Mouse (Mus musculus) myocyte (in vitro differentiated cells): ENCODE results near the gene Nars2. TPM values are rescaled to one million over a fixed set of nuclear protein-coding genes. Genes with fewer than 3 reads are reported as not detected.

Experiments
- H3K27me3 ChIP-seq: one replicate; pipeline ENCODE4 v1.6.1; 2011; ENCODE audit not compliant: control insufficient read depth, insufficient read depth, insufficient read length
- H3K36me3 ChIP-seq: one replicate; pipeline ENCODE4 v1.6.1; 2011; ENCODE audit not compliant: control insufficient read depth, insufficient read depth
- H3K4me2 ChIP-seq: one replicate; pipeline ENCODE4 v1.6.1; 2011; ENCODE audit warnings: low read depth, control low read depth
- H3K4me3 ChIP-seq: one replicate; pipeline ENCODE4 v1.5.1; 2011; ENCODE audit warnings: mild to moderate bottlenecking, control low read depth, moderate library complexity
- H3K79me2 ChIP-seq: one replicate; pipeline ENCODE4 v1.6.1; 2011; ENCODE audit not compliant: control insufficient read depth, insufficient read depth
- H3ac ChIP-seq: one replicate; pipeline ENCODE4 v1.6.1; 2011; ENCODE audit not compliant: control insufficient read depth, insufficient read length
- CEBPB ChIP-seq: IDR thresholded peaks from 2 replicates; pipeline ENCODE4 v1.6.1; 2011; ENCODE audit warnings: mild to moderate bottlenecking, moderate library complexity; ENCODE audit not compliant: poor library complexity, insufficient read depth, severe bottlenecking
- E2F4 ChIP-seq: IDR thresholded peaks from one replicate; pipeline ENCODE4 v1.6.1; 2011; ENCODE audit warnings: mild to moderate bottlenecking, control low read depth, moderate library complexity; ENCODE audit not compliant: insufficient read depth
- MAX ChIP-seq: IDR thresholded peaks from one replicate; pipeline ENCODE4 v1.6.1; 2011; ENCODE audit warnings: low read depth, mild to moderate bottlenecking, control low read depth
- MYOD1 ChIP-seq, 3 experiments: IDR thresholded peaks; one replicate each; pipeline ENCODE4 v1.6.1; 2011; ENCODE audit warnings: control low read depth in 2 of 3, low read depth in 2 of 3, mild to moderate bottlenecking in 2 of 3, moderate library complexity in 1 of 3; ENCODE audit not compliant: insufficient read length in 2 of 3, control insufficient read depth in 1 of 3
- MYOG ChIP-seq, 3 experiments: IDR thresholded peaks; one replicate each; pipeline ENCODE4 v1.6.1; 2011; ENCODE audit warnings: control low read depth in 2 of 3, low read depth in 2 of 3, mild to moderate bottlenecking in 2 of 3; ENCODE audit not compliant: insufficient read length in 2 of 3, control insufficient read depth in 1 of 3, insufficient read depth in 1 of 3
- POLR2A ChIP-seq: IDR thresholded peaks from one replicate; pipeline ENCODE4 v1.6.1; 2011; ENCODE audit warnings: low read depth, mild to moderate bottlenecking, control low read depth, moderate library complexity; ENCODE audit not compliant: insufficient read length
- POLR2AphosphoS2 ChIP-seq: IDR thresholded peaks from one replicate; pipeline ENCODE4 v1.6.1; 2011; ENCODE audit warnings: low read depth, control low read depth; ENCODE audit not compliant: insufficient read length
- REST ChIP-seq: IDR thresholded peaks from one replicate; pipeline ENCODE4 v1.6.1; 2011; ENCODE audit warnings: mild to moderate bottlenecking, control low read depth, moderate library complexity; ENCODE audit not compliant: insufficient read depth, insufficient read length
- SRF ChIP-seq: IDR thresholded peaks from one replicate; pipeline ENCODE4 v1.6.1; 2011; ENCODE audit warnings: low read depth; ENCODE audit not compliant: control insufficient read depth, insufficient read length
- TCF12 ChIP-seq: IDR thresholded peaks from one replicate; pipeline ENCODE4 v1.6.1; 2011; ENCODE audit warnings: mild to moderate bottlenecking, control low read depth; ENCODE audit not compliant: poor library complexity, insufficient read depth, severe bottlenecking
- TCF3 ChIP-seq: IDR thresholded peaks from one replicate; pipeline ENCODE4 v1.6.1; 2011; ENCODE audit warnings: low read depth, control low read depth; ENCODE audit not compliant: insufficient read length
- USF1 ChIP-seq: IDR thresholded peaks from one replicate; pipeline ENCODE4 v1.6.1; 2011; ENCODE audit warnings: low read depth, mild to moderate bottlenecking, control low read depth, moderate library complexity
- polyA plus RNA-seq: library from polyadenylated mRNA; unstranded; fragments of >200 nt; fragmentation: generic; extraction: Trizol; gene quantifications from one replicate; pipeline ENCODE4 v1.2.1, GENCODE M21; 2012; ENCODE audit warnings: missing spikeins

Nars2 gene
- polyA plus RNA-seq, 1 experiment, result 6.7 TPM

GRCm38 (mm10) chr7:97074974-97075373 lies 123.7 kb downstream of the Nars2 start:
- TF ChIP-seq POLR2A (no peak), USF1 (no peak), REST (no peak), MYOG (IDR thresholded peaks at IDR 0.05; ENCODE audit: control insufficient read depth in 1 of 3, insufficient read depth in 1 of 3, insufficient read length in 2 of 3, low read depth in 2 of 3) (no peak), E2F4 (no peak), MYOD1 (IDR thresholded peaks at IDR 0.05; ENCODE audit: control insufficient read depth in 1 of 3, insufficient read length in 2 of 3, low read depth in 2 of 3) (no peak), SRF (no peak), TCF12 (no peak), TCF3 (no peak), POLR2AphosphoS2 (no peak), CEBPB (no peak), MAX (no peak)
- H3K4me3 ChIP-seq, result no peak overlapping the region
- no peaks in the 10 kb centered on the region for H3K79me2 ChIP-seq
- H3K27me3 ChIP-seq, result no peaks in the 10 kb centered on the region
- H3K36me3 ChIP-seq, result no peaks in the 10 kb centered on the region
- no peak overlapping the region for H3ac ChIP-seq
- no peak overlapping the region for H3K4me2 ChIP-seq

GRCm38 (mm10) chr7:97076977-97077376 lies 125.7 kb downstream of the Nars2 start:
- Histone ChIP-seq H3K36me3 (no peaks in the 10 kb centered on the region), H3K4me3 (no peak overlapping the region), H3ac (no peak overlapping the region), H3K4me2 (no peak overlapping the region), H3K79me2 (no peaks in the 10 kb centered on the region), H3K27me3 (no peaks in the 10 kb centered on the region)
- no peak for TF ChIP-seq MAX
- no peak for TF ChIP-seq POLR2A
- no peak for TF ChIP-seq MYOG (IDR thresholded peaks at IDR 0.05; ENCODE audit: control insufficient read depth in 1 of 3, insufficient read depth in 1 of 3, insufficient read length in 2 of 3, low read depth in 2 of 3)
- TF ChIP-seq CEBPB, result no peak
- no peak for TF ChIP-seq TCF3
- no peak for TF ChIP-seq E2F4
- TF ChIP-seq REST, result no peak
- TF ChIP-seq POLR2AphosphoS2, result no peak
- no peak for TF ChIP-seq SRF
- no peak for TF ChIP-seq MYOD1 (IDR thresholded peaks at IDR 0.05; ENCODE audit: control insufficient read depth in 1 of 3, insufficient read length in 2 of 3, low read depth in 2 of 3)
- no peak for TF ChIP-seq TCF12
- no peak for TF ChIP-seq USF1

- Histone ChIP-seq H3K27me3 (no peaks in the 10 kb centered on the region), H3K4me3 (no peak overlapping the region), H3K79me2 (peaks cover 3% of the 10 kb centered on the region), H3ac (no peak overlapping the region), H3K4me2 (peak overlapping the region; percentile 71), H3K36me3 (no peaks in the 10 kb centered on the region)
- TF ChIP-seq MYOD1 (IDR thresholded peaks at IDR 0.05; ENCODE audit: control insufficient read depth in 1 of 3, insufficient read length in 2 of 3, low read depth in 2 of 3) (peak in 2 of 3 experiments; percentile 69 to 74), MYOG (IDR thresholded peaks at IDR 0.05; ENCODE audit: control insufficient read depth in 1 of 3, insufficient read depth in 1 of 3, insufficient read length in 2 of 3, low read depth in 2 of 3) (peak in 1 of 3 experiments; percentile 85), TCF12 (no peak)
Measured at GRCm38 (mm10) chr7:97078685-97079084, 127.4 kb downstream of the Nars2 start.

- peak overlapping the region; percentile 71 for H3K4me2 ChIP-seq
- peaks cover 3% of the 10 kb centered on the region for H3K79me2 ChIP-seq
- H3ac ChIP-seq, result no peak overlapping the region
- no peak overlapping the region for H3K4me3 ChIP-seq
- TF ChIP-seq MAX (no peak), TCF3 (no peak), MYOG (IDR thresholded peaks at IDR 0.05; ENCODE audit: control insufficient read depth in 1 of 3, insufficient read depth in 1 of 3, insufficient read length in 2 of 3, low read depth in 2 of 3) (no peak), POLR2AphosphoS2 (peak; percentile 28)
- no peaks in the 10 kb centered on the region for H3K36me3 ChIP-seq
- H3K27me3 ChIP-seq, result no peaks in the 10 kb centered on the region
Measured at GRCm38 (mm10) chr7:97079145-97079544, 127.8 kb downstream of the Nars2 start.

GRCm38 (mm10) chr7:97079651-97080365 lies 128.5 kb downstream of the Nars2 start:
- no peak for TF ChIP-seq TCF3
- no peak for TF ChIP-seq REST
- TF ChIP-seq POLR2AphosphoS2, result no peak
- no peak for TF ChIP-seq TCF12
- TF ChIP-seq MAX, result no peak
- Histone ChIP-seq H3K36me3 (no peaks in the 10 kb centered on the region), H3K79me2 (peaks cover 3% of the 10 kb centered on the region), H3K27me3 (no peaks in the 10 kb centered on the region), H3K4me2 (peak overlapping the region; percentile 71), H3K4me3 (no peak overlapping the region), H3ac (no peak overlapping the region)
